Mouse (Mus musculus): ENCODE measurements around the gene Rfx8.

The Rfx8 gene

DNA sequence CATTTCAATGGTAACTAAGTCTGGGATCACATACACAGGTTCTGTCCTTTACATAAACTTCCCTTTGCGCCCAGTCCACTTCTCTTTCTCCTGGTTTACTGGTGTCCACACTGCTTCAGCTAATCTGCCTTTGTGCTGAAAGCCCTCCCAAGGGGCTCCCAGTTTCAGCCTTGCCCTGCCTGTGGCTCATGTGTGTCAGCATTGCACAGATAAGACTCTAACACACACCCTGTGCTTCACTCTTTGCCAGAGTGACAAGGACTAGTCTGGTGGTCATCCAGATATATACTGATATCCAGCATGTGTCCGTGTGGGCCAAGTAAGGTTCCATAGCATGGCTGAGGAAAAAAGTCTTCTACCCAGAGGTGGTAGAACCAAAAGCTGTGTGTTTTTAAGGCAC, 14.7 kb upstream of the Rfx8 start:
- in situ Hi-C loops (cut with MboI; ENCODE audit: low sequenced_read_pairs): no loop called here

DNA sequence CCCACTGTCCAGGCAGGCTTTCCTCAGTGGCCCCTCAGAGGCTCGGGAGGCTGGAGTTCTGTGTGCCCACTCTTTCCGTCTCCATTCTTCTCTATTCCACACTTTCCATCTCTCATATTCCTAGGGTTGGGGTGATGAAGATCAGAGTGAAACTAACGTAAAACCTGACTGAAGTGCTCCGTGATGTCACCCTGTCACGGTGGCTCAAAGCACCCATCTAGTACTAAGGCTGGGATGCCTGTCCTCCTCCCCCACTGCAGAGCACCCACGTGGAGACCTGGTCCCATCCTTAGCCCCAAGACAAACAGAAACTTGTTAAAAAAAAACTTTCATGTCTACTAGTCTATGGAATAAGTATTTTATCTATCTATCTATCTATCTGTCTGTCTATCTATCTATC, 14.1 kb upstream of the Rfx8 start:
- in situ Hi-C loops (cut with MboI; ENCODE audit: low sequenced_read_pairs): no loop called here

DNA sequence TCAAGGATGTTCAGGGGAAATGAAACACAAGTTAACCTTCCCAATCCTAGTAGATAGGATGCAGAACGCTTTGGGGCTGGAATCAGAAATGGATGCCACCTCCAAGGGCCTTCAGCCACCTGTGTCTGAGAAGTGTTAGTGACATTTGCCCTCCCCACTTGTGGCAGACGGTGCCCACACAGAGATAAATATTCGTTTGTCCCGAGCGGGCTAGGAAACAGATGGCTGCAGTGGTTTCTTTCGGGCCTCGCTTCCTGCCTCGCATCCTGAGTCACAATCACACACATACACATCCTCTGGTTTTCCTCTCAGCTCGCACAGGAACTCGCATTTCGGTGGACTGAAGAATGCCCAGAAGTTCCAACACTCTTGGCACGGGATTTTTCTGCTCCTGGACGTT, 13.5 kb upstream of the Rfx8 start:
- in situ Hi-C loops (cut with MboI; ENCODE audit: low sequenced_read_pairs): no loop called here

DNA sequence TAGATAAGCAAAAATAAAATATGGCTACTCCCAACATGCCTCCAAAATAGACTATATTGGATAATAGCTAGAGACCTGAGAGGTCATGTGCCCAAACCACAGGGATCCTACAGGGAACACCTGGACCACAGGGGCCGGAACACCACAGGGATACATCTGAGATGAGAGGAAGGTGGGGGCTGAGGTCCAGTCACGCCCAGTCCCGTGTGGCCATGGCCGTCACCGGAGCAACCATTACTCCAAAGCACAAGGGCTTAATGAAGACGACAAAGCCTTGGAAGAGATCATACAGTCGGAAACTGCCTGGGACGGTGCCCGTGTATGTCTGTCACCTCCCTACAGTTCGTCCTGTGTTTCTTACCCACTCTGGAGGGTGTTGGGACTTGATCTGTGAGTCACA, 13.1 kb upstream of the Rfx8 start:
- in situ Hi-C loops (cut with MboI; ENCODE audit: low sequenced_read_pairs): no loop called here

DNA sequence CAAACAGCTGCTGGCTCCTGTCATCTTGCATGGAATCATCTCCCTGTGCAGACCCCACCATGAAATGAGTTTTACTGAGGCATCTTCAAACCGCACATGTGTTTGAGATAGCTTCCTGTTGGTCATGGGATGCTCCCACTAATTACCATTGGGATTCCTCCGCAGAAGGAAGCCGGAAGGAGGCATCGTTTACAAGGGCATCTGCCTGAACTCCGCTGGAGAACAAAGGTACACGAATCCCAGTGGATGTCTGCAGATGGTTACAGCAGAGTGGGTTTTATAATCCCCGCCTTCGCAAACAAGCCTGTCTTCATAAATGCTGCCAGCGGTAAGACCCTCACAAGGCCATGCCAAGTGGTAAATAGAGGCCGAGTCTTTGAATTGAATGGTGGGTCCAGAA, 11.3 kb upstream of the Rfx8 start:
- in situ Hi-C loops (cut with MboI; ENCODE audit: low sequenced_read_pairs): no loop called here

DNA sequence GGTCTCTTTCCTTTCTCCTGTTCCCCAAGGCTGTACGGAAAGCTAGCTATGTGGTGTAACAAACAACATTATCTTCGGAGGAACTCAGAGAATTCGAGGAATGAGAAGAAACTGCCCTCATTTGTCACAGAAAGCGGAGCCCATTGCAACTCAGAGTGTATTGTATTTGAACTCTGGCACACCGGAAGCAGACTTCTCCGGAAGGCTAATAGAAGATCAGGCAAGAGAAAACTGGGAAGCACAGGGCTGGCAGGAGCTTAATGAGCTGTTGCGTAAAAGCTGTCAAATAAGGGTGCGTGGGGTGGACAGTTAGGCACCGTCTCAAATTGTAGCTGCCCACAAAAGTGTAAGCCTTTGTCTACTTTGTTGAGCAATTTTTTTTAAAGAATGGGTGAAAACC, 10.7 kb upstream of the Rfx8 start:
- in situ Hi-C loops (cut with MboI; ENCODE audit: low sequenced_read_pairs): no loop called here

DNA sequence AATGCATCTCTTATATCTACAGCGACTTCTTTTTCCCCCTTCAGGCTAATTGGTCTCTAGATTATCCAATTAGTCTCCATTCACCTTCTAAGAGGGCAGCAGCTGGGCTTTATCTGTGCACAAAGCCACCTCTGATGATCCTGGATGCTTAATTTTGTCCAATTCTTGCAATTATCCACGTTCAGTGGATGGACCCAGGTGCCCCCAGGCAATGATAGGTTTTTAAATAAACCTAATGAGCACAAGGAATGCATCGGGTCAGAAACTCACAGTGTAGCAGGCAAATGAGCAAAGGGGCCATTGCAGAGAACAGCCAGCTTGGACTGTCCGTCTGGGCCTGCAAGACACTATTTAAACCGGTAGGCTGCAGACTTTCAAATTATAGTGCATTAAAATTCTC, 10.1 kb upstream of the Rfx8 start:
- in situ Hi-C loops (cut with MboI; ENCODE audit: low sequenced_read_pairs): no loop called here

DNA sequence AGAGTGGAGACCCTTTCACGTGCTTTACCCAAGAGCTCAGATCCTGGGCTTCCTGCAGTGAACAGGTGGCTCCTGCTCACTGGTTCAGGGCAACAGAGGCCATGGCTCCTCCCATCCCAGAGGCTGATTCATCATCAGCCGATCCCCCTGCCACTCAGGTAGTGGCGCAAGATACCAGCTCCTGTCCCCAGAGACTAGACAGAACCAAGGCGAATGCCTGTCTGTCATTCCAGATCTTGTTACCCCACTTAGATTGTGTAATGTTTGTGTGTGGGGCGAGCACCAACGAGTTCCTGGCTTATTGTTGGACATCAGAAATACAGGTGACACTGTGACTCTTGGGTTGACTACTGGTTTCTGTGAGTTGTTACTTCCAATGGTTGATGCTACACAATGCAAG, 9.1 kb upstream of the Rfx8 start:
- in situ Hi-C loops (cut with MboI; ENCODE audit: low sequenced_read_pairs): no loop called here

DNA sequence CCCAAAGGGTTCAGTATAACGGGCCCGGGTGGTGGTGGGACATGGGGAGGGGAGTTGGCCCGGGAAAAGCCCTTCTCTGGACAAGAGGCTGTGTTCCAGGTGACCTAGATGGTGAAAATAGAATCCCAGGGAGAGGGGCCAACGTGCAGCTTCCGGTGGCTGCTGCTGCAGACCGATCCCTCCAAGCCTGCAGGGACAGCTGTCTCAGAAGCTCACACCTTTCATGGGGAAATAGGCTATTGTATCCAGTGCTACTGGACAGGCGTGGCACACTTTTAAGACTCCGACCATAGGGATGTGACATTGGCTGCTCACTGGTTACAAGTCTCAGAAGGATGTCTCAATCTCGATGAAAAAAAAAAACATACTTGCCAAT, 542 bp upstream of the Rfx8 start:
- in situ Hi-C loops (cut with MboI; ENCODE audit: low sequenced_read_pairs): no loop called here

DNA sequence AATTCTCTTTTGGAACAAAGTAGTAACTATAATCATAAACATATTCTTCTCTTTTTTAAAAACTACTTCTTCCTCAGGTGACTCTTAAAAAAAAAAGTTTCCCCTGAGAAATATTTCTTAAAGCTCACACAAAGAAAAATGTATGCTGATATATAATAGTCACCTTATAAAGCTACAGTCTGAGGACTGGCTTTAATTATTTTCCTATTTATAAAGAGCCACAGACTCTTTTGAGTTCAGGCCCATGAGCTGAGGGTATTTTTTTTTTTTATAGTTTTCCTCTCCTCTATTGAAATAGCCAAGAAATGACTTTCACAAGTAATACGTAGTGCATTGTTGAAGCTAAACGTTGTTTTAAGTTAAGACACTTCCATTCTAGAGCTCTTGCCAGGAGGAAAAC, 611 bp downstream of the Rfx8 start:
- in situ Hi-C loops (cut with MboI; ENCODE audit: low sequenced_read_pairs): no loop called here

DNA sequence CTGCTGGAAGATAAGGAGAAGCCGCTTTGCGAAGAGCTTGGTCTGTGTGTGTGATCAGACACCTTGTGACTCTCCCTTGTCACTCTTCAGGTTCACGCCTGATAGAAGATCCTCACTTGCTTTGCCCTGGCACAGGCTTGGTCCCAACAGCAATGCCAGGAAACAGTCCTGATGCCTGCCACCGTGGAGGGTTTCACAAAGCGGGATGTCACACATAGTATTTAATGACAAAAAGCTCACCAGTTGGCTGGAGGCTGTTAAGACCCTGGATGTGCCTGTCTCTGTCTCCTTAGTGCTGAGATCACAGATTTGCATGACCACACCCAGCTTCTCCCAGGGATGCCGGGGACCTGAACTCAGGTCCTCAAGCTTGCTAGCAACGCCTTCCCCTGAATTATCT, 5.2 kb downstream of the Rfx8 start:
- in situ Hi-C loops (cut with MboI; ENCODE audit: low sequenced_read_pairs): no loop called here

DNA sequence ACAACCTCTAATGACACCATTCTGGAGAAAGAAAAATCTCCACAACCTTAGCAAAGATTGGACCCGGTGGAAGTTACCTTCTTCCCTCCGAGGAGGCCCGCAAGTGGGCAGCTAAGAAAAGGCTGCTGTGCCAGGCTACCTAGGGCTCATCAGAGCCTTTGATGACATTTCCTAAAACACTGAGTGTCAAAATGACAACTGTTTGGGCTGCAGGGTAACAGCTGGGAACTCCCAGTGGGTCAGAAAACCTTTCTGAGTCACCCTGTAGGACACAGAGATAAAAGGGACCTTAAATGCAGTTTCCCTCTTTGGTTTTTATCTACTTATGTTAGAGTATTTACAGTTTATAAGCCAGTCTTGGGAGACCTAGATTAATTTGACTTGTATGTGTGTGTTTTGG, 6.1 kb downstream of the Rfx8 start:
- in situ Hi-C loops (cut with MboI; ENCODE audit: low sequenced_read_pairs): no loop called here

DNA sequence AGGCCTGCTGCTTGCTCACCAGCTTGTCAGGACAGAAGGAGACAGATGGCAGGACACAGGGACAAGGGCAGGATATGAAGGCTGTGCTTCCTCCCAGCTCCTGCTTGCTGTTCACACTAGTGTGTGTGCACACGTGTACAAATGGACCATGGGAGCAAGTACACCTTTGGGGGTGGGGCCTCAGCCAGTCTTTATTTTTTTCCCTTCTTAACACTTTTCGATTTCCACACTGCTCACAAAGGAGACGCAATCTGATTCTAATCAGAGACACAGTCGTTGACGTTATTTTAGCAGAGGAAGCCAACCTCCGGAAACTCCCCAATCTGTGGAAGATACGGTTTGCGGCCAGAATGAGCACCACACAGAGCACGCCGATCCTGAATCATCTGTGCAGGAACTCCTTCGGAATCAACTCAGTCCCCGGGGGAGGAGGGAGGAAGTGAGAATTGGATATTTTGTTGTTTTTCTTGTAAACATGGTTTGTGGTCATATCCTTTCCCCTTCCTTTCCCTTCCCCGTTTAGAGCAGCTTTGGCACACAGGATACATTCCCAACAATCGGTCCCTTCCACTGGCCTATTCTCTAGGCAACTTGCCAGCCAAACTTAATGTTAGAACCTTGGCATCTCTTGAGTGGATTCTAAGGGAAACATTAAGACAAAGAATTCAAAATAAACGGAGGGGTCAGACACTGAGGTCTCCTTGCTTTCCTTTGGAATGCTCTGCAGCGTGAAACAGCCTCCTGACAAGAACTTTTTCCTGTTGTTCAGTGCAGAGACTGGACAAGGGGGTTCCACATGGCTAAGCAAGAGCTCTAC, 6.7 kb downstream of the Rfx8 start:
- in situ Hi-C loops (cut with MboI; ENCODE audit: low sequenced_read_pairs): no loop called here

DNA sequence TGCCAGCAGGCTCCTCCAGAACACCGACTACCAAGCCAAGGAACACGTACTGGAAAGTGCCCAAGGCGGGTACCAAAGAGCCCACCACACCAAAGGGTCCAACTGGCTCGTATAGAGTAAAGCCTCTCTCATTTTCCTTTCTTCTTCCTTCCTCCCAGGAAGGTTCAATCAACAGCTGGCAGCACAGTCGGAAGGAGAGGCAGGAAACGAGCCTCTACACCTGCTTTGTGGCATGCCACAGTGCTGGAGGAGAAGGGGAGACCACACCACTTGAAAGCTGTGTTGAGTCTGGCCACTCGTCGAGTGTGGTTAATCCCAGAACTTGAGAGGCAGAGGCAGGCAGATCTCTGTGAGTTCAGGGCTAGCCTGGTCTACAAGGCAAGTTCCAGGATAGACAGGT, 7.5 kb downstream of the Rfx8 start:
- in situ Hi-C loops (cut with MboI; ENCODE audit: low sequenced_read_pairs): no loop called here

DNA sequence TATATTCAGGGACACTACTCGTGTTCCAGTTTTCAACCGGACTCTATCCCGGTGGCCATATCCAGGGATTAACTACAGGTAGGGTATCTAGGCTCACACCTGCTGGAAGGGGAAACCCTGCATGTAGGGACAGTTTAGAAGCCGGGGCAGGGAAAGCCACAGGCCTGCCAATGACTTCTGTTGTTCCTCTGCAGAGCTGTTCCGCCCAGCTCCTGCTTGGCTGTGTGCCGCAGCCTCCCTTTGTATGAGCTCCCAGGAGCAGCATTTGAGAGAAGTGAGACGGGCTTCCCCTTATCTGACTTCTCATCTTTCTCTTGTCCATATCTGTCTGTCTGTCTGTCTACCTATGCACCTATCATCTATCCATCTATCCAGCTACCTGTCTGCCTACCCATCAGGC, 8.5 kb downstream of the Rfx8 start:
- in situ Hi-C loops (cut with MboI; ENCODE audit: low sequenced_read_pairs): no loop called here

DNA sequence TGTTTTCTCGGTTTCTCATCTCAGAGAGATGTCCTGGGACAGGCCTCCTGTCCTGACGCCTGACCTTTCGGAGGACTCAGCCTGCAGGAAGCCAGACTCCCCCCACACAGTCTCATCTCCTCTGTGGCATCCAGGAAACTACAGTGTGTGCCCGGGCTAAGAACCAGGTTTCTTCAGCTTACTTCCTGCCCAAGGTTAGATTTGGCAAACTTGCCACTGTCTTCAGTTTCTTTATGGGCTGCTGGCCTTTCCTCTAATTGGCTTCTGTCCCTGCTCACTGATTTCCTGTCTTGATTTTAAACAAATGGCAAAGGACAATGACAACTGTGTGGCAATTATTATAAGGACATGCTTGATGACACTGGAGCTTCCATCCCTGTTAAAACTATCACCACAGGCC, 10.2 kb downstream of the Rfx8 start:
- in situ Hi-C loops (cut with MboI; ENCODE audit: low sequenced_read_pairs): no loop called here

DNA sequence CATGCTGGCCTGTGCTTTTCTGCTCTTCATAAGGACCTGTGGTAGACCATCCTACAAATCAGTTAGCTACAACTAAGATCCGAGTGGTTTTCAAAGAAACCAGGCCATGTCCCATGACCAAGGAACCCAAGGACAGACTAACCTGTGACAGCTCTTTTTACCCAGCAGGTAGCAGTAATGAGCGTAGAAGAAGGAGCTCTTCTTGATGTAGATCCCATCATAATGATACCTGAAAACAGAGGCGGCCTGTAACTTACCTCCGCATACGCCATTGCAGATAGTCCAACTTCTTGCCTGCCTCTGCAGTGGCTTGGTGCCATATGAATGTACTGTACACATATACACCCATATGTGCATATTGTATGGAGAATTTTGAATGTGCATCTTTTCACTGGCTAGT, 10.8 kb downstream of the Rfx8 start:
- in situ Hi-C loops (cut with MboI; ENCODE audit: low sequenced_read_pairs): no loop called here

DNA sequence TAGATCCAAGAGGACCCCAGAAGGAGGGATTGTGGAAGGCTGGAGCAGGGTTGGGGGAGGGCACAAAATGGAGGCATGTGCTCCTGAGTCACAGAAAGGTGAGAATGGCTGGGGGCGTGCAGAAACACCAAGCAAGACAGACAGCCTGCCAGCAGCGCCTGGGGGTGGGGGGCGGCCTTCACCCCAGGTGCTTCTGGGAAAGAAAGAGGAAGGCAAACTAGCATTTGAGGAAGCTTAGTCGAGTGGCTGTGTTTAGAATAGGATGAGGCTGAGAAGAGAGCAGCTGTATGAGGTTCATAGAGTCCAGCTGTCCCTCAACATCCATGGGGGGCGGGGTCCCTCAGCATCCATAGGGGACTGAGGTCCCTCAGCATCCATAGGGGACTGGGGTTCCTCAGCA, 12.0 kb downstream of the Rfx8 start:
- in situ Hi-C loops (cut with MboI; ENCODE audit: low sequenced_read_pairs): no loop called here

DNA sequence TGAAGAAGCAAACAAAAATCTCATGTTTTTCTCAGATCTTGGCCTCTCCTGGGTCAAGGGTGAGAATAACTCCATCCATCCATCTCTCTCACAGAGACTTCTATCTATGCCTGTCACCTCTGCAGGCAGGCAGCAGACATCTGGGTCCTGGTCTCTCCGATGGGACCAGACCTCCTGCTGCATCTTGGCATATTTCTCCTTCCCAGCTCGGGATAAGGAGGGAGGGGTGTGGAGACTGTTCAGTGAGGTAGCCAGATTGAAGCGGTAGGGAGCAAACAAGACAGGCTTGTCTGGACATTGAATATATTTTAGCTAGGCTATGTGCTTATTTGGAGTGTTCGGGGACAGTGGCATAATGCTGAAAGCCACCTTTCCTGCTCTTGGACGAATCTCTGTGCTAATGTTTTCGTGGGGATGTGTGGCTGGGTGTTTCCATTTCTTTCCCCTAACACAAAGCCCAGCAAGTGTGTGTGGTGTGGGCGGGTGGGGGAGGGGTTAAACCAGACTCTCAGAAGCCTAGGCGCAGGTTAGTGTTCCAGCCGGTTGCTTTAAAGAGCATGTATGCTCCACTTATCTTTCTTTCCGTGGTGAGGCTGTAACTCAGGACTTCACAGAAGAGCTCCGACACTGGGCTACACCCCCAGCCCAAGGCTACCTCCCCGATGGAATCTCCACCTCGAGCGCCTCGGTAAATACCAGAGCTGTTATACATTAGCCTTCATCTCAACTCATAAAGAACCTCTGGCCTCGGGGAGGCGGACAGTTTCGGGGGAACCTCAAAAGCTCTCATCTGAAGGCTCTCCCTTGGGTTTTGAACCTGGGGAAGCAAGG, 18.4 kb downstream of the Rfx8 start:
- in situ Hi-C loops (cut with MboI; ENCODE audit: low sequenced_read_pairs): no loop called here

DNA sequence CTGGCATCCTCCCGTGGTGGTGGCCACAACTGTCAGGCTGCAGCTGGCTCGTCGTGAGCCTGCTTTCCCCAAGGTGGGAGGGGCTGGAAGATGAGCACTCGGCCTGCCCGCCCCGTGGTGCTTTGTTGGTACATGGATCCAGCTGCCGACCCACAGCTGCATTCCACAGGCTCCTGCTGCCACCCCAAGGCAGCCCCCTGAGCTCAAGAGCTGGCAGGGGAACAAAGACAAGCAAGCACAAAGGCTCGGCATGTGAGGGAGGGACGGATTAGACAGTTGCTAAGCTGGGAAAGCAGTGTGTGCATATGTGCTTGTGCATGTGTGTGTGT, 19.6 kb downstream of the Rfx8 start:
- in situ Hi-C loops (cut with MboI; ENCODE audit: low sequenced_read_pairs): no loop called here

DNA sequence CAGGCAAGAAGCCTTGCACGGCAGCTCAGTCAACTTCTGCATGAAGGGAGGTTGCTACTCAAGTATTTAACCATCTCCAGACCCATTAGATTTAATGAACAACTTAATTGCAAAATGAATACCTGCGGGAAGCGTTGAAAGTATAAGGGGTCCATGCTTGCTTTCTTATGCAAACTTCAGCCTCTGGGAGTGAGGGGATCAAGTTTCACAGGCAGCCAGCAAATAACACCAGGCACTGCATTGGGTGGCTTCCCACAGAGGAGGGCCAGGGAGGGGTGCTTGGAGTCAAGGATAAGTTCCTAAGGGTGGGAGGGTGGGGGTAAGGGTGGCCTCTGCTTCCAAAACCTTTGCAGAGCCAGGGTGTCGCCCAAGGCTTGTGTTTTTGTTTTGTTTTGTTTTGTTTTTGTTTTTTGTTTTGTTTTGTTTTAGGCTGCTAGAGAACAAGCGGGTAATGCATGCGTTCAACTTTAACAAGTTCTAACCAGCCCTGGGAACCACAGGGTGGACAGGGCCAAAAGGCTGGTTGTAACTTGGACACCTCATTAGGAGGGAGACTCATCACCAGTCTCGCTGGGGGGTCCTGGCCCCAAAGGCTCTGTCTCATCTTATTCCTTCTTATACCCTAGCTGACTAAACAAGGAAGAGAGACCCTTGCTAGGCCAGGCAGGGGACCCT, 20.1 kb downstream of the Rfx8 start:
- in situ Hi-C loops (cut with MboI; ENCODE audit: low sequenced_read_pairs): no loop called here

DNA sequence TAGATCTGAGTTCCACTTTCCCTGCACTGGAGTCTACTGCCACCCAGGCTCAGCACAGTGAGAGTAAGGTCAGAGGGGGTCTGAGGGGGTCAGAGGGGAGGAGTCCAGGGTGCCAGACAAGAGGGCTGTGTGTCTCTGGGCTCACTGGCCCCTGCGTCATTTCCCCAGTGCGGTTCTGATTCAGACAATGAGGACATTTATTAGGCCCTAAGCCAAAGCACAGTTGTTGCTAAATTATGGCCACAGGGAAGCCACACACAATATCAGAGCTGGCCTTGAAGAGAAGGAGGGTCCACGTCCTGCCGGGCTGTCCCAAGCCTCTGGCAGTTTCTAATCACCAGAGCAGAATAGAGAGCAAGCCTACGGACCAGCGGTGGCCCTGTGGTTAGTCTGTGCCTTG, 22.3 kb downstream of the Rfx8 start:
- in situ Hi-C loops (cut with MboI; ENCODE audit: low sequenced_read_pairs): no loop called here
